ENCODE assay signal across 8 mouse cellular contexts in the genomic region with DNA sequence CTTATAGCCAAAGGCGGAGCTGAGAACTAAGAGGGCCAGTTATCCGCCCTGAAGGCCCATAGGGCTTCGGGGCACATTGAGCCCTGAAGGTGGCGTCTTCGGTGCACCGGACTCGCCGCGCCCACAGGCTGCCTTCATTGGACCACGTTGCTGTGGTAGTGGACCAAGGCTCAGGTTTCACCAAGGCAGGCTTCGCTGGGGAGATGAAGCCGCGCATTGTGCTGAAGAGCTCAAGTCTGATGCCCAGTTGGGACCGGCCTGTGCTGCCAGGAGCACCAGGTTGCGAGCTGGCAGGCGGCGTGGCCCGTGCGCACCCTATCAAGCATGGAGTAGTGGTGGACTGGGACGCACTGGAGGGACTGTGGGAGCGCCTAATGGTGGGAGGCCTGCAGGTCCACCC. TPM values are rescaled to one million over a fixed set of nuclear protein-coding genes. Genes with fewer than 3 reads are reported as not detected.
DNase-seq lines count a peak whose midpoint lies in the region; ATAC-seq lines count a peak whose summit lies in the region.

No protein-coding gene starts in this region.

- H3K36me3 ChIP-seq in heart, embryonic 16.5 days (ENCODE audit: control insufficient read depth, insufficient read depth), result no peaks in the 10 kb centered on the region
- H3K36me3 ChIP-seq in hindbrain, embryonic 13.5 days, result no peaks in the 10 kb centered on the region; the same call in 1 of the 2 replicates
- H3K36me3 ChIP-seq in midbrain, embryonic 14.5 days (ENCODE audit: control insufficient read depth, insufficient read depth, low read length), result no peaks in the 10 kb centered on the region

- peak overlapping the region; percentile 73 for H3K4me2 ChIP-seq in heart, embryonic 16.5 days (ENCODE audit: low read depth, low read length)
- peak overlapping the region; percentile 43 for H3K4me2 ChIP-seq in hindbrain, embryonic 13.5 days
- H3K4me2 ChIP-seq in midbrain, embryonic 14.5 days (ENCODE audit: low read length), result peak overlapping the region; percentile 30

- DNase-seq in heart, adult 9 months (ENCODE audit: low spot score in 2 of 2), result no peak
- peak; percentile 56 for DNase-seq in embryo, embryonic 10.5 days (ENCODE audit: low spot score)
- DNase-seq in midbrain, embryonic 14.5 days, result no peak
- DNase-seq in layer of hippocampus, adult 18-20 months (ENCODE audit: low spot score in 2 of 2), result no peak
- no peak for DNase-seq in layer of hippocampus, postnatal 36 days
- no peak for DNase-seq in layer of hippocampus, adult 9-10 months (ENCODE audit: low spot score)

- H3K4me3 ChIP-seq in heart, embryonic 16.5 days (ENCODE audit: low read length), result peak overlapping the region; percentile 42
- no peak overlapping the region for H3K4me3 ChIP-seq in hindbrain, embryonic 13.5 days
- H3K4me3 ChIP-seq in midbrain, embryonic 14.5 days (replicated peaks; ENCODE audit: low read depth, low read length), result no peak overlapping the region

- H3K9me3 ChIP-seq in heart, embryonic 16.5 days (replicated peaks; ENCODE audit: control insufficient read depth, low read length), result no peaks in the 10 kb centered on the region
- no peaks in the 10 kb centered on the region for H3K9me3 ChIP-seq in hindbrain, embryonic 13.5 days
- H3K9me3 ChIP-seq in midbrain, embryonic 14.5 days (ENCODE audit: control insufficient read depth, low read length), result no peaks in the 10 kb centered on the region

- no peak for ATAC-seq in heart, embryonic 16.5 days (replicated peaks; ENCODE audit: extremely low read depth, insufficient read depth, low FRiP score)
- no peak; the same call in 1 of the 2 replicates for ATAC-seq in hindbrain, embryonic 13.5 days (ENCODE audit: low FRiP score)
- peak; percentile 3; the same call in 1 of the 2 replicates for ATAC-seq in midbrain, embryonic 14.5 days (ENCODE audit: low FRiP score, low TSS enrichment)

- peaks cover 24% of the 10 kb centered on the region for H3K4me1 ChIP-seq in heart, embryonic 16.5 days (ENCODE audit: control insufficient read depth, insufficient read depth, low read length)
- H3K4me1 ChIP-seq in hindbrain, embryonic 13.5 days (replicated peaks), result peaks cover 54% of the 10 kb centered on the region
- H3K4me1 ChIP-seq in midbrain, embryonic 14.5 days (ENCODE audit: control insufficient read depth, insufficient read depth, low read length), result peaks cover 18% of the 10 kb centered on the region

- peak overlapping the region; percentile 34; the same call in 1 of the 2 replicates for H3K27ac ChIP-seq in heart, embryonic 16.5 days (ENCODE audit: low read length)
- peak overlapping the region; percentile 35; the same call in 1 of the 2 replicates for H3K27ac ChIP-seq in hindbrain, embryonic 13.5 days
- H3K27ac ChIP-seq in midbrain, embryonic 14.5 days (replicated peaks; ENCODE audit: low read depth, low read length), result no peak overlapping the region

- 25% methylated on average over 21 of the region's 21 CpGs for WGBS in heart, embryonic 16.5 days
- WGBS in hindbrain, embryonic 13.5 days, result 41% methylated on average over 21 of the region's 21 CpGs
- 43% methylated on average over 21 of the region's 21 CpGs for WGBS in midbrain, embryonic 14.5 days

- peaks cover 14% of the 10 kb centered on the region for H3K27me3 ChIP-seq in heart, embryonic 16.5 days (ENCODE audit: control insufficient read depth, insufficient read depth, low read length)
- H3K27me3 ChIP-seq in hindbrain, embryonic 13.5 days, result peaks cover 26% of the 10 kb centered on the region
- peaks cover 7% of the 10 kb centered on the region; the same call in 1 of the 2 replicates for H3K27me3 ChIP-seq in midbrain, embryonic 14.5 days (ENCODE audit: control insufficient read depth, insufficient read depth, low read length)

- H3K9ac ChIP-seq in heart, embryonic 16.5 days (ENCODE audit: low read length), result peak overlapping the region; percentile 45
- peak overlapping the region; percentile 59; the same call in 1 of the 2 replicates for H3K9ac ChIP-seq in hindbrain, embryonic 13.5 days
- no peak overlapping the region for H3K9ac ChIP-seq in midbrain, embryonic 14.5 days (replicated peaks; ENCODE audit: low read length)

RNA-seq across cellular contexts. Expression of gene Actl10, which starts 0.4 kb away (rescaled TPM):
- 0.16 and 0.19 TPM in 2 replicates for polyA plus RNA-seq in heart, embryonic 16.5 days (2015; fragmentation: Nextera tagmentation; extraction: Ambion mirVana)
- 0.43 and 0.55 TPM in 2 replicates for polyA plus RNA-seq in hindbrain, embryonic 13.5 days (2015; fragmentation: Nextera tagmentation; extraction: Ambion mirVana)
- 0.19 and 0.28 TPM in 2 replicates for polyA plus RNA-seq in midbrain, embryonic 14.5 days (2014; fragmentation: Nextera tagmentation; extraction: Ambion mirVana)
- not detected for total RNA-seq in layer of hippocampus, adult 18-20 months (2021)
- total RNA-seq in layer of hippocampus, postnatal 36 days (2021), result not detected

RNA-seq across cellular contexts. Expression of gene 1700003F12Rik, which starts 5.0 kb away (rescaled TPM):
- 0.67 and 0.71 TPM in 2 replicates for polyA plus RNA-seq in heart, embryonic 16.5 days (2015; fragmentation: Nextera tagmentation; extraction: Ambion mirVana)
- polyA plus RNA-seq in hindbrain, embryonic 13.5 days (2015; fragmentation: Nextera tagmentation; extraction: Ambion mirVana), result 1.5 and 1.7 TPM in 2 replicates
- polyA plus RNA-seq in midbrain, embryonic 14.5 days (2014; fragmentation: Nextera tagmentation; extraction: Ambion mirVana), result 1.1 and 2.1 TPM in 2 replicates
- total RNA-seq in layer of hippocampus, adult 18-20 months (2021), result under 1 TPM in 1 of 2 experiments, not detected in 1; 0.47 TPM
- total RNA-seq in layer of hippocampus, postnatal 36 days (2021), result under 1 TPM in 1 of 2 experiments, not detected in 1; 0.99 TPM

RNA-seq across cellular contexts. Expression of gene Necab3, which starts 6.8 kb away (rescaled TPM):
- 1.7 and 2.8 TPM in 2 replicates for polyA plus RNA-seq in heart, embryonic 16.5 days (2015; fragmentation: Nextera tagmentation; extraction: Ambion mirVana)
- 14.8 and 15.6 TPM in 2 replicates for polyA plus RNA-seq in hindbrain, embryonic 13.5 days (2015; fragmentation: Nextera tagmentation; extraction: Ambion mirVana)
- 15.1 and 16.0 TPM in 2 replicates for polyA plus RNA-seq in midbrain, embryonic 14.5 days (2014; fragmentation: Nextera tagmentation; extraction: Ambion mirVana)
- total RNA-seq in layer of hippocampus, adult 18-20 months (2021), result 10 to 100 TPM; 20.9 to 26.5 TPM
- total RNA-seq in layer of hippocampus, postnatal 36 days (2021), result 10 to 100 TPM; 26.8 to 28.6 TPM

RNA-seq across cellular contexts. Expression of gene E2f1, which starts 17.8 kb away (rescaled TPM):
- 18.9 and 22.1 TPM in 2 replicates for polyA plus RNA-seq in heart, embryonic 16.5 days (2015; fragmentation: Nextera tagmentation; extraction: Ambion mirVana)
- polyA plus RNA-seq in hindbrain, embryonic 13.5 days (2015; fragmentation: Nextera tagmentation; extraction: Ambion mirVana), result 8.9 and 9.1 TPM in 2 replicates
- polyA plus RNA-seq in midbrain, embryonic 14.5 days (2014; fragmentation: Nextera tagmentation; extraction: Ambion mirVana), result 3.1 and 3.2 TPM in 2 replicates
- total RNA-seq in layer of hippocampus, adult 18-20 months (2021), result 1 to 10 TPM; 4.4 to 4.7 TPM
- total RNA-seq in layer of hippocampus, postnatal 36 days (2021), result 1 to 10 TPM; 4.9 to 5.8 TPM

RNA-seq across cellular contexts. Expression of gene Pxmp4, which starts 51.6 kb away (rescaled TPM):
- polyA plus RNA-seq in heart, embryonic 16.5 days (2015; fragmentation: Nextera tagmentation; extraction: Ambion mirVana), result 28.2 and 29.5 TPM in 2 replicates
- 14.2 and 16.8 TPM in 2 replicates for polyA plus RNA-seq in hindbrain, embryonic 13.5 days (2015; fragmentation: Nextera tagmentation; extraction: Ambion mirVana)
- 14.2 and 15.0 TPM in 2 replicates for polyA plus RNA-seq in midbrain, embryonic 14.5 days (2014; fragmentation: Nextera tagmentation; extraction: Ambion mirVana)
- 10 to 100 TPM in 1 of 2 experiments, 1 to 10 TPM in 1; 10.0 to 10.8 TPM for total RNA-seq in layer of hippocampus, adult 18-20 months (2021)
- 10 to 100 TPM in 1 of 2 experiments, 1 to 10 TPM in 1; 10.0 to 10.5 TPM for total RNA-seq in layer of hippocampus, postnatal 36 days (2021)
